Mouse (Mus musculus) midbrain, embryonic 14.5 days (tissue): Measurements from ENCODE around the gene Tenm2. TPM values are rescaled to one million over a fixed set of nuclear protein-coding genes. Genes with fewer than 3 reads are reported as not detected.

ENCODE experiments used
- ATAC-seq: fragments of 200-750 bp; cut with Nextera tagmentation; 2 replicates; pipeline ENCODE4 v1.8.0; 2017; ENCODE audit warnings: moderate number of reproducible peaks, moderate library complexity; ENCODE audit not compliant: low FRiP score, low TSS enrichment
- DNase-seq: peaks from one replicate; pipeline ENCODE4 v3.0.0-alpha.2; 2015
- H3K27ac ChIP-seq: fragments of 300-500 bp; sonication (generic); replicated peaks from 2 replicates; pipeline ENCODE4 v1.5.1; 2014; ENCODE audit warnings: mild to moderate bottlenecking, low read depth, low read length, moderate library complexity
- H3K27me3 ChIP-seq: fragments of 300-500 bp; sonication (generic); 2 replicates; pipeline ENCODE4 v1.6.1; 2014; ENCODE audit warnings: low read length, control low read depth, mixed read lengths; ENCODE audit not compliant: control insufficient read depth, insufficient read depth
- H3K36me3 ChIP-seq: fragments of 300-500 bp; sonication (generic); 2 replicates; pipeline ENCODE4 v1.6.1; 2014; ENCODE audit warnings: low read length, control low read depth; ENCODE audit not compliant: control insufficient read depth, insufficient read depth
- H3K4me1 ChIP-seq: fragments of 300-500 bp; sonication (generic); 2 replicates; pipeline ENCODE4 v1.6.1; 2014; ENCODE audit warnings: mild to moderate bottlenecking, antibody characterized with exemption, low read length, control low read depth; ENCODE audit not compliant: control insufficient read depth, insufficient read depth
- H3K4me2 ChIP-seq: fragments of 300-500 bp; sonication (generic); 2 replicates; pipeline ENCODE4 v1.6.1; 2014; ENCODE audit warnings: mild to moderate bottlenecking, low read length, moderate library complexity
- H3K4me3 ChIP-seq: fragments of 300-500 bp; sonication (generic); replicated peaks from 2 replicates; pipeline ENCODE4 v1.5.1; 2014; ENCODE audit warnings: low read depth, low read length
- H3K9ac ChIP-seq: fragments of 300-500 bp; sonication (generic); replicated peaks from 2 replicates; pipeline ENCODE4 v1.6.1; 2014; ENCODE audit warnings: mild to moderate bottlenecking, low read length, moderate library complexity
- H3K9me3 ChIP-seq: fragments of 300-500 bp; sonication (generic); 2 replicates; pipeline ENCODE4 v1.6.1; 2016; ENCODE audit warnings: low read length, control low read depth, mixed read lengths; ENCODE audit not compliant: control insufficient read depth
- WGBS: fragments of 180-500 bp; shearing (Covaris S2); extraction: QIAGEN DNeasy Blood & Tissue Kit; methylation state at CpG from one replicate; pipeline ENCODE4 v1.1.7; 2014; 5-methylcytosine and 5-hydroxymethylcytosine counted together
- polyA plus RNA-seq: library from polyadenylated mRNA; unstranded; fragments of >200 nt; fragmentation: Nextera tagmentation; extraction: Ambion mirVana; gene quantifications from 2 replicates; pipeline ENCODE4 v1.2.1, GENCODE M21; 2014

Gene Tenm2
- polyA plus RNA-seq, 1 experiment from 2014 or later = 52.8 TPM

DNA sequence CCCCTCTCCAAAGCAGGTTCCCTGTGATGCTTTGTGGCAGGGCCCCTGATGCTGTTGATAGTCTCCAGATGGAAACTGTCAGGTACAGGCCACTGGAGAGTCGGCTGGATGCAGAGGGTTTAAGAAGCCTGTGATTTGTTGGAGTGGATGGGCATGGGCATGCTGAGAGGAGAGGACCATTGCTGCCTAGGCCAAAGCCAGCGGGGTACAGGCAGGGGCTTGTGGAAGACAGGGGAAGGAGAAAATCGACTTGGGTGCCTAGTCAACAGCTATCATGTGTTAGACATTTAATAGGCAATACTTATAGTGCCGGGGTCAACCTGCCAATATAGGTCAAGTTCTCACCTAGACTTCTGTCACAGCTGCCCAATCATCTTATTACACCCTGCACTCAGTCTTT lies 926.4 kb downstream of the Tenm2 start:
- no peaks in the 10 kb centered on the region for H3K27me3 ChIP-seq

DNA sequence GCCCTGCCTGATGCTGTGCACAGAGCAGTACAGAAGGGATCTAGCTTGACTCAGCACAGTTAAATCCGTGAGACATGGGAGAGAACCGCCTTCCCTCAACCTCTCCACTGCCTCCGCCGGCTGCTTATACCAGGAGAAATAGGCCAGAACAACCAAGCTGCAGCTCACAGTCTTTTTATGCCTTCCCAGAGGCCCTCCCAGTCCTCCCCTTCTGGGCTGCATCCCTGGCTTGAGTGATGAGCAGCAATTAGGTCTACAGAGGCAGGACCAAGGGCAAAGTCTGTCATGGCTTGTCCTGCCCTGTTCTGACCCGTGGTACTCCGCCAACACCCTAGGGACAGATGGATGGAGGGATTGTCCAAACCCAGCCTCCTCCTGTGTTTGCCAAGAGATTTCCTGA lies 928.5 kb downstream of the Tenm2 start:
- 91% methylated on average over 6 of the region's 6 CpGs for WGBS
- no peak for ATAC-seq
- no peak for DNase-seq

More for the DNA sequence above, 926.4 kb downstream of the Tenm2 start:
- ATAC-seq (no peak), DNase-seq (no peak)
- H3K4me3 ChIP-seq = no peak overlapping the region
- 85% methylated on average over 4 of the region's 4 CpGs for WGBS
- H3K27ac ChIP-seq = no peak overlapping the region
- H3K9me3 ChIP-seq = no peaks in the 10 kb centered on the region
- no peak overlapping the region for H3K9ac ChIP-seq
- 0 out of 2 replicates have a peak, but pooled peaks cover 2% of the 10 kb centered on the region for H3K4me1 ChIP-seq
- H3K4me2 ChIP-seq = no peak overlapping the region
- no peaks in the 10 kb centered on the region for H3K36me3 ChIP-seq

DNA sequence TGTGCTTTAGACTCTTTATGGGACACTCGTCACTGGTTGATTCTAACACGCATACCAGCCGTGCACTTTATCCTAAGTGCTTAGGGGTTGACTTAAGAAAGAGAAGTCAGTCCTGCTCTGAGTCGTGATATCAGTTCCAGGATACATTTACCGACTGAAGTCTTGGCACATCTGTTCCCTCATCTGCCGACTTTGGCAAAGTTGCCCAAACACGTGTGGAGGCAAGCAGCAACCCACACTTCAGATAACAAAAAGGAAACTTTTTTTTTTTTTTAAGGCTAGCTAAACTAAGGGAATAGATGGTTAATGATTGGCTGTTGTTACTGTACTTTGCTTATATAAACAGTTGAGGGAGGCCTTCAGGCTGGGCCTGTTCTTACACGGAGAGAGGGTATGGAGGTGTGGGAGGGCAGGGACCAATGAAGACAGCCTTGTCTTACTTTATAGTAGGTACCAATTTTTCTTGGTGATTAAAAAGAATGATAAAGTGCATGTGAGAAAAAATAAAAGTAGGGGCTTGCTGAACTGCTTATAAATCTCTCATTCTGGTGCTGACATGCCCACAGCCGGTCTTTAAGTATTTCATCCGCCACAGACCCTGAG lies 930.3 kb downstream of the Tenm2 start:
- Histone ChIP-seq H3K9ac (no peak overlapping the region), H3K36me3 (no peaks in the 10 kb centered on the region), H3K4me1 (peaks cover 10% of the 10 kb centered on the region; the same call in 1 of the 2 replicates), H3K27ac (no peak overlapping the region), H3K9me3 (no peaks in the 10 kb centered on the region), H3K4me3 (no peak overlapping the region), H3K4me2 (no peak overlapping the region), H3K27me3 (no peaks in the 10 kb centered on the region)
- no peak for ATAC-seq
- DNase-seq = no peak
- 93% methylated on average over 10 of the region's 10 CpGs for WGBS

More for the DNA sequence above, 928.5 kb downstream of the Tenm2 start:
- Histone ChIP-seq H3K27me3 (no peaks in the 10 kb centered on the region), H3K27ac (no peak overlapping the region; the same call in 1 of the 2 replicates), H3K4me3 (no peak overlapping the region), H3K4me1 (peaks cover 6% of the 10 kb centered on the region; the same call in 1 of the 2 replicates), H3K9ac (no peak overlapping the region), H3K4me2 (no peak overlapping the region), H3K36me3 (no peaks in the 10 kb centered on the region), H3K9me3 (no peaks in the 10 kb centered on the region)

DNA sequence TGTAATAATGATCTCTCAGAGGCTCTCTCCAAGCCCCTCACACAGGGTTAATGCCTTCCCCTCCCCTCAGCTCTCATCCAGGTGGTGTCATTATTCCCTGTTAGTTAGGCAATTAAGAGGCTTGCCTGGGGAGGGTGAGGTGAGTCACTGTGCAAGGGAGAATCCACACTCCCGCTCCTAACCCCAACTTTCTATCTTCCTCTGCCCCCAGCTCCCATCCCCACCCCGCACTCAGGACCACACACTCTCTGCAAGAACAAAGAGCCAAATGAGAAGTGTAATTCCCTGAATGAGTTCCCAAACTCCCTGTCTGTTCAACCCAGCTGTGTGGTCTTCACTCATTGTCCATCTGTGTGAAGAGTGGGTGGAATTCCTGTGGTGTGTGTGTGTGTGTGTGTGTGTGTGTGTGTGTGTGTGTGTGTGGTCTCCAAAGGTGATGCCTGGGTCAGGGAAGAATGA lies 932.8 kb downstream of the Tenm2 start:
- WGBS = 72% methylated on average over 2 of the region's 2 CpGs
- ATAC-seq (no peak), DNase-seq (no peak)
- Histone ChIP-seq H3K27ac (peak overlapping the region; percentile 20; the same call in 1 of the 2 replicates), H3K9me3 (no peaks in the 10 kb centered on the region), H3K27me3 (no peaks in the 10 kb centered on the region), H3K4me1 (peaks cover 14% of the 10 kb centered on the region; the same call in 1 of the 2 replicates), H3K4me3 (no peak overlapping the region), H3K9ac (no peak overlapping the region), H3K36me3 (no peaks in the 10 kb centered on the region), H3K4me2 (no peak overlapping the region)

DNA sequence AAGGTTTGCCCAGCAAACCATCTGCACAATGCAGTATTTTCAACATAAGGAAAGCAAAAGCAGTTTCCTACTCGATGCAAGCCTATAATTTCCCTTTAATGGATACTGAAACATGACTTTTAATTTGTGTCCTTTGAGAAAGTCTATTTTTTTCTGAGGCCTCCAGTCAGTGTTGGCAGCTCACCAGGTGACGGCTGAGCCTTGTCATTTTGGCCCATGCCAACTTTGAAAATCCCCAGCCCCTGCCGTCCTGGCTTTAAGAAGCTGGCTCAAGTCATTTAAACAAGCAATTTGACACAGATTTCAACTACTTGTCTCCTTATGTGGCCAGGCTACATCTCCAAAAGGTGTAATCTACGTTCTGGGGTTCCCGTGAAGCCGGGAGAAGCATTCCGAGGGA lies 933.7 kb downstream of the Tenm2 start:
- peak; percentile 40 for DNase-seq
- Histone ChIP-seq H3K27ac (no peak overlapping the region), H3K9me3 (no peaks in the 10 kb centered on the region), H3K4me1 (peaks cover 14% of the 10 kb centered on the region; the same call in 1 of the 2 replicates), H3K9ac (no peak overlapping the region), H3K4me3 (no peak overlapping the region), H3K27me3 (no peaks in the 10 kb centered on the region), H3K4me2 (no peak overlapping the region), H3K36me3 (no peaks in the 10 kb centered on the region)
- 68% methylated on average over 7 of the region's 7 CpGs for WGBS
- ATAC-seq = no peak

GRCm38 (mm10) chr11:36296568-36296967 lies 939.2 kb downstream of the Tenm2 start:
- H3K27me3 ChIP-seq = no peaks in the 10 kb centered on the region
- H3K4me2 ChIP-seq = no peak overlapping the region
- H3K4me1 ChIP-seq = 0 out of 2 replicates have a peak, but pooled peaks cover 4% of the 10 kb centered on the region
- H3K36me3 ChIP-seq = no peaks in the 10 kb centered on the region
- H3K9ac ChIP-seq = no peak overlapping the region
- 88% methylated on average over 3 of the region's 3 CpGs for WGBS
- no peak overlapping the region for H3K4me3 ChIP-seq
- DNase-seq = no peak
- no peak for ATAC-seq
- no peak overlapping the region for H3K27ac ChIP-seq
- H3K9me3 ChIP-seq = no peaks in the 10 kb centered on the region

DNA sequence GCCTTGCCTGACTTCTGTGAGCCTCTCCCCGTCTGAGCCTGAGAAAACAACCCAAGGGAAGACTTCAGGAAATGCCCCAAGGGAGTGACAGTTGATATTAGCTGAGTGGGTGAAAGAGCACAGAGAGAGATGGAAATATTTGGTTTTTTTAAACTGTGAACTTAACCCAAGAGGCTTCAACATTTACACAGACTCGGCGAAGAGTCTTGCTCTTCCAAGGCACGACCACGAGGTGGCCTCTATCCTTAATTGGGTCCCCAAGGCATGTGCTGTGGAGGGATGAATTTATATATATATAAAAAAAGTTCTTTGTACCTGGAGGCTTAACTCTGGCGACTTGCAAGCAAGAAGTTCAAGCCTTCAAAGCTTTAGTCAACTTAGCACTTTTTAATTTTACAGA lies 943.6 kb downstream of the Tenm2 start:
- Histone ChIP-seq H3K27ac (no peak overlapping the region), H3K9ac (no peak overlapping the region), H3K4me2 (no peak overlapping the region), H3K36me3 (no peaks in the 10 kb centered on the region), H3K9me3 (no peaks in the 10 kb centered on the region), H3K4me1 (no peaks in the 10 kb centered on the region), H3K4me3 (no peak overlapping the region), H3K27me3 (no peaks in the 10 kb centered on the region)
- ATAC-seq = no peak
- WGBS = 52% methylated on average over 6 of the region's 6 CpGs
- DNase-seq = no peak

DNA sequence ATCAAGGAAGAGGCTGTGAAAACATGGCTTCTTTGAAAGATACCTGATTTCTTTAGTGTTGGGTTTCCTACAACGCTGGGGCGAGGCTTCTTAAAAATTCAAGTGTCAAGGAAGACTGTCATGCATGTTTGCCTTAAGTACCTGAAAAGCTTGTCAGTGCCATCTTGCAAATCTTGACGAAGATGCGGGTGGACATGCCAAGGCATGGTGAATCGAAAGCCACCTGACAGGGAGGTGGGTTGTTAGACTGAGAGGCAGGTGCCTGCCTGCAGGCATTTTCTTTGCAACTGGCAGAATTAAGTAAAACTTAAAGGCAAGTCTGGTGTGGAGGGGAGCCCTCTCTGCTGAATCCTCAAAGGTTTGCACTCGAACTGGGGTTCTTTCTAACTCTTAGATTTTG lies 949.5 kb downstream of the Tenm2 start:
- H3K36me3 ChIP-seq = no peaks in the 10 kb centered on the region
- 83% methylated on average over 6 of the region's 6 CpGs for WGBS
- H3K9me3 ChIP-seq = no peaks in the 10 kb centered on the region
- H3K4me3 ChIP-seq = no peak overlapping the region
- no peak for DNase-seq
- no peak for ATAC-seq
- H3K9ac ChIP-seq = no peak overlapping the region
- no peak overlapping the region for H3K27ac ChIP-seq
- H3K27me3 ChIP-seq = no peaks in the 10 kb centered on the region
- no peak overlapping the region for H3K4me2 ChIP-seq
- no peaks in the 10 kb centered on the region for H3K4me1 ChIP-seq

GRCm38 (mm10) chr11:36280533-36280932 lies 955.2 kb downstream of the Tenm2 start:
- Histone ChIP-seq H3K27ac (no peak overlapping the region), H3K27me3 (no peaks in the 10 kb centered on the region)
- 71% methylated on average over 7 of the region's 7 CpGs for WGBS

More at GRCm38 (mm10) chr11:36280533-36280932, 955.2 kb downstream of the Tenm2 start:
- Histone ChIP-seq H3K4me3 (no peak overlapping the region), H3K9me3 (no peaks in the 10 kb centered on the region), H3K4me1 (peaks cover 13% of the 10 kb centered on the region), H3K4me2 (no peak overlapping the region), H3K36me3 (no peaks in the 10 kb centered on the region), H3K9ac (no peak overlapping the region)
- no peak for DNase-seq
- no peak for ATAC-seq
